Mouse (Mus musculus) urinary bladder, adult 2 months (tissue): ENCODE data around the gene Gm3259. TPM values are rescaled to one million over a fixed set of nuclear protein-coding genes. Genes with fewer than 3 reads are reported as not detected.
"Not testable (repeated sequence)": the region's sequence is repeated elsewhere in the genome, so short reads cannot be mapped to it uniquely, and the experiment has no call there.

Experiments
- DNase-seq: peaks from one replicate; pipeline ENCODE4 v3.0.0; 2022; ENCODE audit warnings: low spot score
- polyA plus RNA-seq: library from polyadenylated mRNA; depleted of rRNA; stranded (reverse); fragments of >200 nt; gene quantifications from 2 replicates; pipeline ENCODE4 v1.2.3, GENCODE M21; 2012; rRNA removed

Gm3259 gene
- polyA plus RNA-seq, result not detected in 2 replicates

- not testable (repeated sequence) for DNase-seq
Measured at GRCm38 (mm10) chr5:95305611-95306010, at the start of gene Gm3259. Gene Gm3259, plus strand, starts transcription at chr5:95305911.

DNA sequence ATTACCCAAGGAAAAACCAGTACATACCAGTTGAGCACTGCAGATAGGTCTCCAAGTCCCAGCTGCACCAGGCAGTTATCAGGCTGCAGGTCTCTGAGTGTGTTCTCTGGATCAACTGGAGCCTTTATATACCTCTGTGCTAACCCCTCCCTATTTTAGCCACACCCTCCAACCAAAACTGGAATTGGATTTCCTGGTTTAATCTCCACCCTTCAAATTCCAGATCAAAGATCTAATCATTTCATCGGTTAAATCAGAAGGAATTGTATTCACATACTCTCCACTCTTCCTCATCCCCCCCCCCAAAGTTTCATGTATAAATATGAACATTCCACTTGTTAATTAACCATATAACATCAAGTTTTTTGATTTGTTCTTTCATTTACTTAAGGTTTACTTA, 33.0 kb upstream of the Gm3259 start, which contains the start of gene Gm10424:
Gm10424 (minus strand) TSS at position 101 of the 400 bp plus-strand sequence.
- DNase-seq, result not testable (repeated sequence)

Other genes starting within 250 kb of the Gm3259 start
- gene Gm7942, start 199.0 kb upstream of the Gm3259 start, polyA plus RNA-seq, result not detected in 2 replicates
- not detected in 2 replicates for gene Gm16513, start 123.3 kb upstream of the Gm3259 start, polyA plus RNA-seq
- gene Gm10424, start 33.1 kb upstream of the Gm3259 start, polyA plus RNA-seq, result not detected in 2 replicates
- gene D5Ertd577e, start 150.9 kb downstream of the Gm3259 start, polyA plus RNA-seq, result not detected in 2 replicates
- gene Gm3286, start 204.8 kb downstream of the Gm3259 start, polyA plus RNA-seq, result not detected in 2 replicates